Mouse (Mus musculus) hindbrain, postnatal 0 days (tissue): ENCODE measurements at regions not wholly inside any gene's neighbourhood (a gene's known extent, or its start where the extent isn't known, plus 50 kb on each side); places are given as distances from the start of the nearest gene placed in this dataset.

ENCODE experiments used
- ATAC-seq: fragments of 200-750 bp; cut with Nextera tagmentation; 2 replicates; pipeline ENCODE4 v1.8.0; 2017; ENCODE audit warnings: mild to moderate bottlenecking, moderate TSS enrichment, moderate library complexity
- DNase-seq: peaks from one replicate; pipeline ENCODE4 v3.0.0-alpha.2; 2015; ENCODE audit warnings: low spot score
- H3K27ac ChIP-seq: fragments of 300-500 bp; sonication (generic); 2 replicates; pipeline ENCODE4 v1.5.1; 2014; ENCODE audit warnings: mild to moderate bottlenecking
- H3K27me3 ChIP-seq: fragments of 300-500 bp; sonication (generic); 2 replicates; pipeline ENCODE4 v1.6.1; 2014; ENCODE audit warnings: low read length, mixed read lengths; ENCODE audit not compliant: insufficient read depth
- H3K36me3 ChIP-seq: fragments of 300-500 bp; sonication (generic); 2 replicates; pipeline ENCODE4 v1.6.1; 2014; ENCODE audit warnings: low read length, mixed read lengths; ENCODE audit not compliant: insufficient read depth
- H3K4me1 ChIP-seq: fragments of 300-500 bp; sonication (generic); 2 replicates; pipeline ENCODE4 v1.6.1; 2014; ENCODE audit warnings: antibody characterized with exemption, low read length, mixed read lengths; ENCODE audit not compliant: insufficient read depth
- H3K4me2 ChIP-seq: fragments of 300-500 bp; sonication (generic); 2 replicates; pipeline ENCODE4 v1.6.1; 2014; ENCODE audit warnings: low read depth, mild to moderate bottlenecking, low read length, moderate library complexity, mixed read lengths
- H3K4me3 ChIP-seq: fragments of 300-500 bp; sonication (generic); 2 replicates; pipeline ENCODE4 v1.5.1; 2014; ENCODE audit warnings: low read length
- H3K9ac ChIP-seq: fragments of 300-500 bp; sonication (generic); replicated peaks from 2 replicates; pipeline ENCODE4 v1.6.1; 2014; ENCODE audit warnings: mild to moderate bottlenecking, low read length, moderate library complexity, mixed read lengths
- H3K9me3 ChIP-seq: fragments of 300-500 bp; sonication (generic); 2 replicates; pipeline ENCODE4 v1.6.1; 2016; ENCODE audit warnings: low read length, mixed read lengths
- CTCF ChIP-seq: IDR thresholded peaks from 2 replicates; pipeline ENCODE4 v1.5.1; 2016; ENCODE audit warnings: antibody characterized with exemption, control low read depth, low read depth
- WGBS: fragments of 180-500 bp; shearing (Covaris S2); extraction: QIAGEN DNeasy Blood & Tissue Kit; methylation state at CpG from one replicate; pipeline ENCODE4 v1.1.7; 2014; 5-methylcytosine and 5-hydroxymethylcytosine counted together

DNA sequence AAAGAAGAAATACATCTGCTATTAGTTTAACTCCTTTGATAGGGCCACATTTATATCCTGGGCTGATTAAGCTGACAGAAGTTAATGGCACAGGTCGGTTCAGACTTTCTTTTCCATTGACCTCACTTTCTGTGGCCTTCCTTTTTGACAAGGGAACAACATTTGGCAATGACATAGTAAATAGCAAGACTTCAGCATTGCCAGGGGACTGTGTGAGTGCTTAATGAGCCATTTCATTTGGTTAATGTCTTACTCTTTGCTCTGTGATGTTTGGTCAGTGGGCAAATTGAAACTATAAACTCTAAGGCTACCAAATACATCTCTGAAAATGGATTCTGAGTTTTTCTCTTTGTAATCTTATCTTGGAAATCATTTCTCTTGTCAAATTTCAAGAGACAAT lies 1405.9 kb downstream of the Nxph1 start:
- Histone ChIP-seq H3K4me3 (no peak overlapping the region), H3K27ac (no peak overlapping the region), H3K36me3 (no peaks in the 10 kb centered on the region), H3K4me1 (no peaks in the 10 kb centered on the region), H3K4me2 (no peak overlapping the region), H3K9ac (no peak overlapping the region), H3K9me3 (no peaks in the 10 kb centered on the region), H3K27me3 (no peaks in the 10 kb centered on the region)
- DNase-seq = no peak
- 34% methylated on average over 1 of the region's 1 CpGs for WGBS
- ATAC-seq = no peak
- TF ChIP-seq CTCF = no peak

DNA sequence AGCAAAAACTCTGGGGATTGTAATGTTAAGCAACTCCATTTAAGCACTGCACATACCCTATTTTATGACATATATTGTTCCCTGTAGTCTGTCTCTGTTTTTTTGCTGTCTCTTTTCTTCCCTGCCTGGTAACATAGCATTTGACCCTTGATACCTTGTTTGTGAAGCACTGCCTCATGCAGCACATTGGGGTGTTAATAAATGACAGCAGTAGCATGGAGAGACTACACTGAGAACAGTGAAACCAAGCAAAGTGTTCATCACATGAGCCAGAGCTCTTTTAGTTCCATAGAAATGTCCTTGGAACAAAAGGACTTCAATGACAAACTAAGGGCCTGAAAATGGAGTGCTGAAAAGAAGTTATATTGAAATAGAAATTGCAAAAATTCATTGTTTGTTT lies 1416.9 kb downstream of the Nxph1 start:
- Histone ChIP-seq H3K27me3 (no peaks in the 10 kb centered on the region), H3K4me3 (no peak overlapping the region), H3K4me2 (no peak overlapping the region), H3K27ac (no peak overlapping the region), H3K36me3 (no peaks in the 10 kb centered on the region), H3K9me3 (0 out of 2 replicates have a peak, but pooled peaks cover 2% of the 10 kb centered on the region), H3K4me1 (no peaks in the 10 kb centered on the region), H3K9ac (no peak overlapping the region)
- ATAC-seq (no peak), DNase-seq (no peak)
- no peak for TF ChIP-seq CTCF

DNA sequence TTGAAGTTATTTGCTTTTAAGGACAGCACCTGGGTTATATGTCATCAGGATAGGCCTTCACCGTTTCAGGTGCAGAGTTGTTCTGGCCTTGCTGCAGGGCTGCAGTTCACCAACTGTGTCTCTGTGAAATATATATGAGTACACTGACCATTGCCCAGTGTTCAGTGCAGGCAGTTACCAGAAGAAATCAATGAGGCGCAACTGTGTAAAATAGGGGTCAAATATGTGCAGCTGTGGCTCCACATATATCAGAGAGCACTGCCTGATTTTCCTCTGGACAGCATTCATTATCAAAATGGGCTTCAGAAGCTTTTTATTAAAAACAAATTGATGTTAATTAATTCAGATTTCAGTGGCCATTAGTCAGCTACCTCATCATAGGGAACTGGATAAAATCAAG lies 1426.2 kb downstream of the Nxph1 start:
- Histone ChIP-seq H3K4me3 (no peak overlapping the region), H3K4me1 (no peaks in the 10 kb centered on the region), H3K9ac (no peak overlapping the region), H3K36me3 (no peaks in the 10 kb centered on the region), H3K27ac (no peak overlapping the region), H3K9me3 (no peaks in the 10 kb centered on the region; the same call in 1 of the 2 replicates), H3K4me2 (no peak overlapping the region), H3K27me3 (no peaks in the 10 kb centered on the region)
- WGBS = 76% methylated on average over 2 of the region's 2 CpGs
- ATAC-seq (no peak), DNase-seq (no peak)
- no peak for TF ChIP-seq CTCF

DNA sequence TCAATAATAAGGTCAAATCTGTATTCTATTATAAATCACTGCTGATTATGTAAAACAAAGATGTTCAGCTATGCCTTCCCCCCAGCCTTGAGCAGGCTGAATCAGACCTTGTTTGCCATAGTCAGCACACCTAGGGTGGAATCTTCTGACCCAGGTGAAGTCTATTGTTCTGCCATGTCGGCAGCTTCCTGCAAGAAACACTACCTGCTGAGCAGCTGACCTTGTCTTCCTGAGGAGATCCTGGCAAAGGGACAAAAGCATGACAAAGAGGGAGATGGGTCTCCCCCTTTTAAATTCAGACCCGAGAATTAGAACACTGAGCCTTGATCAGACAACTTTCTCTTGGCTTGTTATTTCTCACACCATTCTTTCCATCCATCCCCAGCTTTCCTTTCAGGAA lies 1476.4 kb downstream of the Nxph1 start:
- Histone ChIP-seq H3K4me1 (no peaks in the 10 kb centered on the region), H3K27me3 (no peaks in the 10 kb centered on the region), H3K27ac (no peak overlapping the region), H3K36me3 (no peaks in the 10 kb centered on the region), H3K4me3 (no peak overlapping the region), H3K4me2 (no peak overlapping the region), H3K9ac (no peak overlapping the region), H3K9me3 (no peaks in the 10 kb centered on the region)
- no peak for DNase-seq
- no peak for TF ChIP-seq CTCF
- WGBS = 53% methylated on average over 2 of the region's 2 CpGs
- no peak for ATAC-seq

DNA sequence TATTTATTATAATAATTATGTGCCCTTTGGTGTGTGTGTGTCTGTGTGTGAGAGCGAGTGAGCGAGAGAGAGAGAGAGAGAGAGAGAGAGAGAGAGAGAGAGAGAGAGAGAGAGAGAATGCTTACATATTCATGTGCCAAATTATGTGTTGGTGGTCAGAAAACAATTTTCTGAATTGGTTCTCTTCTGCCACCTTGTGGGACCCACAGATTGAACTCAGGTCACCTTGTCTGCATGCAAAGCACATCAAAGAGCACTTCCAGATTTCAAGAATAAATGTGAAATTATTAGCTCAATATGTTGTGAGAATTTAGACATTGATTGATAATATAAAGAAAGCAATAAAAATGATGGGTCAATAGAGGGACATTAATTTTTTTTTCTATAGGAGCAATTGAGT lies 1477.3 kb downstream of the Nxph1 start:
- DNase-seq (peak; percentile 15), ATAC-seq (no peak)
- no peak overlapping the region for H3K4me3 ChIP-seq
- H3K4me2 ChIP-seq = no peak overlapping the region
- H3K9ac ChIP-seq = no peak overlapping the region
- H3K27ac ChIP-seq = no peak overlapping the region
- no peaks in the 10 kb centered on the region for H3K36me3 ChIP-seq
- peak; percentile 8; the same call in 1 of the 2 replicates for TF ChIP-seq CTCF
- H3K9me3 ChIP-seq = no peaks in the 10 kb centered on the region
- WGBS = 93% methylated on average over 2 of the region's 2 CpGs
- H3K27me3 ChIP-seq = no peaks in the 10 kb centered on the region
- no peaks in the 10 kb centered on the region for H3K4me1 ChIP-seq

DNA sequence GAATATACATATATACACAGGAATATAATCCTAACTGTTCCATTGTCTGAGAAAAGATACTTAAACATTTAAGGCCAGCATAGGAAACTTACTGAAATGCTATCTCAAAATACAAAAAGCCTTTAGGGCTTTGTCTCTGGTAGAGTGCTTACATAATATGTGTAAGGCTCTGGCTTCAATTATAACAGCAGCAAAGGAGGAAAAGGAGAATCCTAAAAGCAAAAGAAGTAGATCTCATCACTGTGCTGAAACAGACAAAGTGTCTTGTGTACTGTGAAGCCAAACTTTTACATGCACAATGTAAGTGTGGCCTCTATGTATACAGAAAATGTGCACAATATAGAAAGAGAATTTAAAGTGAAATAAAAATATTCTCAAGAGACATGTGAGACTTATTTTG lies 1464.1 kb downstream of the Ndufa4 start:
- ATAC-seq = no peak

DNA sequence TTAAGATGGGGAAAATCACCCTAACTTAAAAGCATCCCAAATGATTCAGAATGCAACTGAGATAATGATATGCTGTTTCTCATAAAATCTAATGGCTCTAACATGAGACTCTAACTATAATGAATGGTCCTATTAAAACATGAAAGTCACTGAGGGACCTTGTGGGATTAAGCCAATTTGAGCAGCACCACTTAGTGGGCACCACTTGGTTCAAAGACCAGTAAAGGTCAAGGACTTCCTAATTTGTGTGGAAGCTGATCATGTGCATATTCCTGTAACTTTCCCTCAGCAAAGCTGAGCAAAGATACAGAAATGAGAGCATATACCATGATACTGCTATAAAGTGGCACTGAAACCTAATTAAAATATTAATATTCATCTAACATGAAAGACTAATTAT lies 1451.3 kb downstream of the Ndufa4 start:
- Histone ChIP-seq H3K4me3 (no peak overlapping the region), H3K27me3 (no peaks in the 10 kb centered on the region), H3K36me3 (no peaks in the 10 kb centered on the region), H3K27ac (no peak overlapping the region), H3K4me1 (no peaks in the 10 kb centered on the region), H3K4me2 (no peak overlapping the region), H3K9ac (no peak overlapping the region), H3K9me3 (no peaks in the 10 kb centered on the region)
- no peak for ATAC-seq
- DNase-seq = no peak
- TF ChIP-seq CTCF = no peak

More for the DNA sequence above, 1464.1 kb downstream of the Ndufa4 start:
- Histone ChIP-seq H3K9me3 (no peaks in the 10 kb centered on the region), H3K36me3 (no peaks in the 10 kb centered on the region), H3K4me1 (no peaks in the 10 kb centered on the region), H3K27me3 (no peaks in the 10 kb centered on the region), H3K4me3 (no peak overlapping the region), H3K9ac (no peak overlapping the region), H3K4me2 (no peak overlapping the region), H3K27ac (no peak overlapping the region)
- no peak for DNase-seq
- TF ChIP-seq CTCF = no peak
